Mouse (Mus musculus): ENCODE results near the gene Stambpl1. TPM values are rescaled to one million over a fixed set of nuclear protein-coding genes. Genes with fewer than 3 reads are reported as not detected.

The Stambpl1 gene
- polyA plus RNA-seq, 1 experiment from 2014 or later: 5.7 TPM

DNA sequence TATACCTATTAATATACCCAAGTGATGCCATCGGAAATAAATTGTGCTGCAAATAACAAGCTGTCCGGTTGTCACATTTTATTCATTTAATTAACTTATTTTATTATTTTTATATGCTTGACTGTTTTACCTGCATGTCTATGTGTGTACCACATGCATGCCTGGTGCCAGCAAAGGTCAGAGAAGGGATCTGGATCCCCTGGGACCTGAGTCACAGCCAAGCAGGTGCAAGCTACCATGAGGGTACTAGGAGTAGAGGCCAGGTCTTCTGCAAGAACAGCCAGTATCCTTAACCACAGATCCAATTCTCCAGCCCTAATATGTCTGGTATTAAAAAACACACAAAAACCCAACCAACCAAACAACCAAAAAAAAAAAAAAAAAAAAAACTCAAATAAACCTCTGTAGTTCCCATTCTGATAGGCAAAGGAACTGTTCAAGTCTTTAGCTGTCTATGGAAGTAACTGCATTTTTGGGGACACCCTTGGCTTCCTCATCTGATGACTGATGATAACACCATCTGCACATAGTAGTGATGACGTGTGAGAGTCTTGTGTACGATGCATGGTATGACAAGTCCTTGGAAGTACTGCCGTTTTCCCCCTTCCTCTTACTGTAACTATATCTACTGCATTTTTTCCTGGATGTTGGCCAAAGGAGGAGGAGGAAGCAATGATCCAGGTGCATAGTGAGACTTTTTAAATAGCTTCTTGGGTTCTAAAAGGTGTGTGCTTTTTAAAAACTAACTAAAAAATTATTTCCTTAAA is 48.4 kb downstream of the Stambpl1 start:
- Histone ChIP-seq H3K27ac (ENCODE audit: low read depth, low read length) (no peak overlapping the region), H3K9me3 (ENCODE audit: control insufficient read depth, low read length) (no peaks in the 10 kb centered on the region), H3K27me3 (replicated peaks; ENCODE audit: control insufficient read depth, insufficient read depth, low read length) (no peaks in the 10 kb centered on the region), H3K9ac (ENCODE audit: low read depth, low read length) (no peak overlapping the region), H3K4me3 (ENCODE audit: low read depth, low read length) (no peak overlapping the region), H3K36me3 (ENCODE audit: control insufficient read depth, insufficient read depth, low read length) (no peaks in the 10 kb centered on the region), H3K4me2 (no peak overlapping the region), H3K4me1 (replicated peaks; ENCODE audit: control insufficient read depth, insufficient read depth, low read length) (no peaks in the 10 kb centered on the region)
- no peak for ATAC-seq (replicated peaks; ENCODE audit: low FRiP score)
- WGBS: 86% methylated on average over 5 of the region's 5 CpGs
- DNase-seq (ENCODE audit: low spot score): no peak

DNA sequence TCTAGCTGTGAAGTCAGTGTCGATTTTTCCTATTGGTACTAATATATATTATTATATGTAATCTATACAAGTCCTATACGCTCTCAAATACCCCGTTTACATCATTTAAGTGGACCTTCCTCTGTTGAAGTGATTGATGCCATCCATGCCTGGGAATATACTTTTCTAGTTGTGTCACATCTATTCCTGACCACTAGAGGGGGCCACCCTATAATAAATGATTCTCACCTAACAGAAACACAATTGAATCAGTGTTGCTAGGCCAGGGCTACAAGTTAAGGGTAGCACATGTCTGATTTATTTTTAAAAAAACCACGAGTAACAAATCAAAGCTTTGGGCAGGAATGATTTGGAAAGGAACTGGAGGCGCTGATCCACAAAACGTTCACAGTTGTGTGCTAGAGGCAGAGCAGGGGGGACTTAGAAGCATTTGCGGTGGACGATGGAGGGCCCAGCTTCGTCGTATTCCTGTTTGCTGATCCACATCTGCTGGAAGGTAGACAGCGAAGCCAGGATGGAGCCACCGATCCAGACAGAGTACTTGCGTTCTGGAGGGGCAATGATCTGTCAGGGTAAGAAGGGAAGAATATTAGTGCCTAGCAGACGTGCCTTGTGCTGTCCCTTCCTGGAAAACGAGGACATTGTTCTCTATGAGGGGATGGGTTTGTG is 49.4 kb downstream of the Stambpl1 start:
- Histone ChIP-seq H3K4me3 (ENCODE audit: low read depth, low read length) (no peak overlapping the region), H3K4me2 (no peak overlapping the region), H3K27ac (ENCODE audit: low read depth, low read length) (no peak overlapping the region), H3K4me1 (replicated peaks; ENCODE audit: control insufficient read depth, insufficient read depth, low read length) (no peaks in the 10 kb centered on the region), H3K9me3 (ENCODE audit: control insufficient read depth, low read length) (no peaks in the 10 kb centered on the region), H3K9ac (ENCODE audit: low read depth, low read length) (no peak overlapping the region), H3K27me3 (replicated peaks; ENCODE audit: control insufficient read depth, insufficient read depth, low read length) (no peaks in the 10 kb centered on the region), H3K36me3 (ENCODE audit: control insufficient read depth, insufficient read depth, low read length) (no peaks in the 10 kb centered on the region)
- WGBS: 68% methylated on average over 15 of the region's 15 CpGs
- no peak for ATAC-seq (replicated peaks; ENCODE audit: low FRiP score)
- no peak for DNase-seq (ENCODE audit: low spot score)

DNA sequence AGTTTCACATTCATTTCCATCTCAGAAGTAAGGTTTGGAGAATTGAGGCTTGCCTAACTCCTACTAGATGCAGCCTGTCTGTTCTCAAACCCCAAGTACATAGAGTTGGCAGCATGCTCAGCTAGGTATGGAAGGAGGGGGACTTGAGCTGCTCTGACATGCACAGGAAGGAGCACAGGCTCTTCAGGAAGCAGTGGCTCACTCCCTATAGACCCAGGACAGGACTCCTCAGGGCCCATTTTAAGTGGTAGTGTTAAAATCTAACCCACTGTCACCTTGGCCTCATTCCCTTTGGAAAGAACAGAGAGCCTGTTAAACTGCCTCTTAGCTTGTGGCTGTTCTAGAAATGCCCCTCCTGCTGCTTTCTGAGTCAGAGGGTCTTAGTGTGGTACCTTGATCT is 50.9 kb downstream of the Stambpl1 start:
- Histone ChIP-seq H3K9ac (ENCODE audit: low read depth, low read length) (no peak overlapping the region), H3K4me1 (replicated peaks; ENCODE audit: control insufficient read depth, insufficient read depth, low read length) (no peaks in the 10 kb centered on the region), H3K36me3 (ENCODE audit: control insufficient read depth, insufficient read depth, low read length) (no peaks in the 10 kb centered on the region), H3K27ac (ENCODE audit: low read depth, low read length) (no peak overlapping the region), H3K27me3 (replicated peaks; ENCODE audit: control insufficient read depth, insufficient read depth, low read length) (no peaks in the 10 kb centered on the region), H3K9me3 (ENCODE audit: control insufficient read depth, low read length) (no peaks in the 10 kb centered on the region), H3K4me3 (ENCODE audit: low read depth, low read length) (no peak overlapping the region), H3K4me2 (no peak overlapping the region)
- ATAC-seq (replicated peaks; ENCODE audit: low FRiP score) (no peak), DNase-seq (ENCODE audit: low spot score) (no peak)

DNA sequence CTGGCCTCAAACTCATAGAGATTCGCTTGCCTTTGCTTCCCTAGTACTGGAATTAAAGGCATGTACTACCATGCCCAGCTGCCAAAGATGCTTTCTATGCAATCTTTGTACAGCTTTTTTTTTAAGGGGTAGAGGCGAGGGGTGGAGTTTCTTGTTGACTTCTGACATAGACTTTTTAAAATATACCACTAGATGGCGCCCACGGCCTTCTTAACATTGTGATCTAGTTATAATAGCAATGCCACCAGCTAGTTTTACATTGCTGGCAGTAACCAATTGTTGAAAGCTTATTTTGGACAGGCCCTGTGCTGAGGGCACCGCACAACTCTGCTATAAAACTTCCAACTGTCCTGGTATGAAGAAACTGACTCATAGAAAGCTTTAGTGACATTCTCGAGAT is 52.0 kb downstream of the Stambpl1 start:
- H3K4me1 ChIP-seq (replicated peaks; ENCODE audit: control insufficient read depth, insufficient read depth, low read length): no peaks in the 10 kb centered on the region
- H3K27me3 ChIP-seq (replicated peaks; ENCODE audit: control insufficient read depth, insufficient read depth, low read length): no peaks in the 10 kb centered on the region
- no peak overlapping the region for H3K27ac ChIP-seq (ENCODE audit: low read depth, low read length)
- H3K4me2 ChIP-seq: no peak overlapping the region
- no peak overlapping the region for H3K4me3 ChIP-seq (ENCODE audit: low read depth, low read length)
- H3K9me3 ChIP-seq (ENCODE audit: control insufficient read depth, low read length): no peaks in the 10 kb centered on the region
- DNase-seq (ENCODE audit: low spot score): no peak
- WGBS: 19% methylated on average over 6 of the region's 6 CpGs
- no peaks in the 10 kb centered on the region for H3K36me3 ChIP-seq (ENCODE audit: control insufficient read depth, insufficient read depth, low read length)
- no peak overlapping the region for H3K9ac ChIP-seq (ENCODE audit: low read depth, low read length)
- ATAC-seq (replicated peaks; ENCODE audit: low FRiP score): no peak

DNA sequence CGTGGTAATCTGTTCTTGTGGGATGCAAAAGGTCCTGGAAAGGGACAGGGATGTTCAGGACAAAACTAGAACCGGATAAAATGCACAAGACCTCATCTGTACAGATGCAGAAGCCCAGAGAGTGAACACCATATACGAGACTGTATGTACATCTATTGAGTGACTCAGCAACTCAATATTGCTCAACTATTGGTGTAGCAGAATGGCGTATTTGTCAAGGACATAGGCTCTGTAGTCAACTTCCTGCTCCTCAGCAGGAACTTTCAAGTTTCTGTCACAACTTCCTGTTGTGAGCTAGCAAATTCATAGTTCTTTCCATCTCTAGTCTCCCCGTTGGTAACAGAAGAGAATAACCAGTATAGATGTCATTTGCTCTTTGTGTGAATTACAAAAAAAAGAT is 56.5 kb downstream of the Stambpl1 start:
- Histone ChIP-seq H3K27me3 (replicated peaks; ENCODE audit: control insufficient read depth, insufficient read depth, low read length) (no peaks in the 10 kb centered on the region), H3K4me1 (replicated peaks; ENCODE audit: control insufficient read depth, insufficient read depth, low read length) (no peaks in the 10 kb centered on the region), H3K4me2 (no peak overlapping the region), H3K9ac (ENCODE audit: low read depth, low read length) (no peak overlapping the region), H3K9me3 (ENCODE audit: control insufficient read depth, low read length) (no peaks in the 10 kb centered on the region), H3K4me3 (ENCODE audit: low read depth, low read length) (no peak overlapping the region), H3K27ac (ENCODE audit: low read depth, low read length) (no peak overlapping the region), H3K36me3 (ENCODE audit: control insufficient read depth, insufficient read depth, low read length) (no peaks in the 10 kb centered on the region)
- DNase-seq (ENCODE audit: low spot score) (no peak), ATAC-seq (replicated peaks; ENCODE audit: low FRiP score) (no peak)
- WGBS: 59% methylated on average over 5 of the region's 5 CpGs

DNA sequence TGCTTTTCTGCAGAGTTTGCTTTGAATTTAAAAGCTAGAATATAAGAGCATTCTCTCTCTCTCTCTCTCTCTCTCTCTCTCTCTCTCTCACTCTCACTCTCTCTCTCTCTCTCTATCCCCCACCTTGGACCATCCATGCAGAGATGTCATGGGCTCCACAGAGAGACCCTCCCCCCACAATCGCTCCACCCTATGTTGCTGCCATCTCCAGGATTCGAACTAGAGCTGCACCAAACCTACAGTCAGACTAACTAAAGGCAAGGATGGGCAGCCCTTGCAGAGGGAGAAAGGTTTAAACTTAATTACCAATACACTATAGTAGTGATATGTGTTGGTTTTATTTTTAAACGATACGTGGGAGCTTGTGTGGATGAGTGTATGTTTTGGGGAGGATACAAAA is 58.6 kb downstream of the Stambpl1 start:
- no peaks in the 10 kb centered on the region for H3K9me3 ChIP-seq (ENCODE audit: control insufficient read depth, low read length)
- ATAC-seq (replicated peaks; ENCODE audit: low FRiP score) (no peak), DNase-seq (ENCODE audit: low spot score) (no peak)
- H3K27ac ChIP-seq (ENCODE audit: low read depth, low read length): no peak overlapping the region
- H3K9ac ChIP-seq (ENCODE audit: low read depth, low read length): no peak overlapping the region
- no peak overlapping the region for H3K4me2 ChIP-seq
- H3K36me3 ChIP-seq (ENCODE audit: control insufficient read depth, insufficient read depth, low read length): no peaks in the 10 kb centered on the region
- no peak overlapping the region for H3K4me3 ChIP-seq (ENCODE audit: low read depth, low read length)
- 87% methylated on average over 4 of the region's 4 CpGs for WGBS
- H3K4me1 ChIP-seq (replicated peaks; ENCODE audit: control insufficient read depth, insufficient read depth, low read length): no peaks in the 10 kb centered on the region; the same call in none of the 2 replicates
- no peaks in the 10 kb centered on the region for H3K27me3 ChIP-seq (replicated peaks; ENCODE audit: control insufficient read depth, insufficient read depth, low read length)

DNA sequence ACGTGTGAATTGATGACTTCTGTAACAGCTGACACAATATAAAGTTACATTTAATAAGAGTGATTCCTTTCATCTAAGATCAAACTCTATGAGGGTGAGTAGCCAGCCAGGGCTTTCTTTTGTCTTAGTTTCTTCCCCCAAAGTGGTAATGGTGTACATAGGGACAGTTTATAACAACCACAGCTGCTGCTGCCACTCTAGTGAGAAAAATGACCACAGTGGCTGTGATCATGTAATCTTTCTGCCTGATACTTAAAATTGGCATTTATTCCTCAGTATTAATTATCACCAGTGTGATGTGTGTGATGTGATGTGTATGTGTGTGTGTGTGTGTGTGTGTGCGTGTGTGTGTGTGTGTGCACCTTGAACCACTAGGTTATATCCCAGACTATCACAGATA is 59.9 kb downstream of the Stambpl1 start:
- Histone ChIP-seq H3K9me3 (ENCODE audit: control insufficient read depth, low read length) (no peaks in the 10 kb centered on the region), H3K9ac (ENCODE audit: low read depth, low read length) (no peak overlapping the region), H3K27me3 (replicated peaks; ENCODE audit: control insufficient read depth, insufficient read depth, low read length) (no peaks in the 10 kb centered on the region), H3K4me2 (no peak overlapping the region), H3K4me1 (replicated peaks; ENCODE audit: control insufficient read depth, insufficient read depth, low read length) (no peaks in the 10 kb centered on the region; the same call in none of the 2 replicates), H3K27ac (ENCODE audit: low read depth, low read length) (no peak overlapping the region), H3K4me3 (ENCODE audit: low read depth, low read length) (no peak overlapping the region), H3K36me3 (ENCODE audit: control insufficient read depth, insufficient read depth, low read length) (no peaks in the 10 kb centered on the region)
- no peak for ATAC-seq (replicated peaks; ENCODE audit: low FRiP score)
- DNase-seq (ENCODE audit: low spot score): no peak
- WGBS: 77% methylated on average over 2 of the region's 2 CpGs

DNA sequence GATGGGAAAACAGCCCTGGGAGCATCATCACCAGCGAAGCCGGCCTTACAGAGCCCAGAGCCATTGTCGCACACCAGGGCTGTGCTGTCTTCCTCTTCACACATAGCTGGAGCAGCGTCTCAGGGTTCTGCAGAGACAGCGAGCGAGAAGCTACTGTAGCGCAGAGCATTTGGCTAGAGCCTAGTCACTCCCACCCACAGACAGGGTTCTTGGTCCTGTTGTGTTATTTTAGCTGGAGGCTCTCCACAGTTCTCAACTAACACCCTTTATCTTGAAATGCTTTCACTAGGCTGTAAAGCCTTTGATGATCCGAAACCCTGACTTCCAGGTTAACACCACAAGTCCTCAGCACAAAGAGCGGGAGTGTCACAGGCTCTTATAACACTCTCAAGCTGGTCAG is 60.4 kb downstream of the Stambpl1 start:
- H3K4me1 ChIP-seq (replicated peaks; ENCODE audit: control insufficient read depth, insufficient read depth, low read length): no peaks in the 10 kb centered on the region; the same call in none of the 2 replicates
- no peak overlapping the region for H3K4me2 ChIP-seq
- no peak overlapping the region for H3K27ac ChIP-seq (ENCODE audit: low read depth, low read length)
- no peaks in the 10 kb centered on the region for H3K9me3 ChIP-seq (ENCODE audit: control insufficient read depth, low read length)
- no peak overlapping the region for H3K9ac ChIP-seq (ENCODE audit: low read depth, low read length)
- ATAC-seq (replicated peaks; ENCODE audit: low FRiP score): no peak
- H3K36me3 ChIP-seq (ENCODE audit: control insufficient read depth, insufficient read depth, low read length): no peaks in the 10 kb centered on the region
- 64% methylated on average over 9 of the region's 9 CpGs for WGBS
- H3K27me3 ChIP-seq (replicated peaks; ENCODE audit: control insufficient read depth, insufficient read depth, low read length): no peaks in the 10 kb centered on the region
- H3K4me3 ChIP-seq (ENCODE audit: low read depth, low read length): no peak overlapping the region
- no peak for DNase-seq (ENCODE audit: low spot score)
